Mouse (Mus musculus): ENCODE measurements around the gene Stox1.
A peak's percentile ranks its signal among the peaks of the same experiment; 100 is the strongest.

The Stox1 gene

GRCm38 (mm10) chr10:62668043-62668442, 57.9 kb downstream of the Stox1 start:
- no peak for DNase-seq (ENCODE audit: extremely low read depth, insufficient read length, low spot score)

- no peak for DNase-seq (ENCODE audit: extremely low read depth, insufficient read length, low spot score)
Observed at GRCm38 (mm10) chr10:62664963-62665590, 60.9 kb downstream of the Stox1 start.

- DNase-seq (ENCODE audit: extremely low read depth, insufficient read length, low spot score): no peak
Observed at GRCm38 (mm10) chr10:62664171-62664570, 61.8 kb downstream of the Stox1 start.

- no peak for DNase-seq (ENCODE audit: extremely low read depth, insufficient read length, low spot score)
Observed at GRCm38 (mm10) chr10:62656711-62657110, 69.2 kb downstream of the Stox1 start.

GRCm38 (mm10) chr10:62651961-62652360, 74.0 kb downstream of the Stox1 start:
- DNase-seq (ENCODE audit: extremely low read depth, insufficient read length, low spot score): no peak

GRCm38 (mm10) chr10:62650881-62651810, 74.8 kb downstream of the Stox1 start, which contains the start of gene Ddx50:
Gene Ddx50 (minus strand): TSS chr10:62651218.
- DNase-seq (ENCODE audit: extremely low read depth, insufficient read length, low spot score): peak; percentile 99

- no peak for DNase-seq (ENCODE audit: extremely low read depth, insufficient read length, low spot score)
Observed at GRCm38 (mm10) chr10:62650358-62650782, 75.6 kb downstream of the Stox1 start.
